Mouse (Mus musculus) neural tube, embryonic 14.5 days (tissue): ENCODE results near the gene Nell2. TPM values are rescaled to one million over a fixed set of nuclear protein-coding genes. Genes with fewer than 3 reads are reported as not detected.

Experiments
- ATAC-seq: fragments of 200-750 bp; cut with Nextera tagmentation; 2 replicates; pipeline ENCODE4 v1.8.0; 2017; ENCODE audit warnings: low read depth, mild to moderate bottlenecking, moderate TSS enrichment, moderate library complexity
- H3K27ac ChIP-seq: fragments of 300-500 bp; sonication (generic); 2 replicates; pipeline ENCODE4 v1.5.1; 2014; ENCODE audit warnings: low read depth, mild to moderate bottlenecking, control low read depth, low read length, moderate library complexity, mixed read lengths
- H3K27me3 ChIP-seq: fragments of 300-500 bp; sonication (generic); 2 replicates; pipeline ENCODE4 v1.6.1; 2014; ENCODE audit warnings: low read length; ENCODE audit not compliant: control insufficient read depth, insufficient read depth
- H3K36me3 ChIP-seq: fragments of 300-500 bp; sonication (generic); 2 replicates; pipeline ENCODE4 v1.6.1; 2014; ENCODE audit warnings: low read length, mixed read lengths; ENCODE audit not compliant: control insufficient read depth, insufficient read depth
- H3K4me1 ChIP-seq: fragments of 300-500 bp; sonication (generic); 2 replicates; pipeline ENCODE4 v1.6.1; 2014; ENCODE audit warnings: low read length; ENCODE audit not compliant: control insufficient read depth, insufficient read depth
- H3K4me2 ChIP-seq: fragments of 300-500 bp; sonication (generic); 2 replicates; pipeline ENCODE4 v1.6.1; 2014; ENCODE audit warnings: mild to moderate bottlenecking, low read depth, low read length, control low read depth
- H3K4me3 ChIP-seq: fragments of 300-500 bp; sonication (generic); 2 replicates; pipeline ENCODE4 v1.5.1; 2014; ENCODE audit warnings: low read depth, low read length, control low read depth, mixed read lengths
- H3K9ac ChIP-seq: fragments of 300-500 bp; sonication (generic); replicated peaks from 2 replicates; pipeline ENCODE4 v1.6.1; 2014; ENCODE audit warnings: low read depth, mild to moderate bottlenecking, control low read depth, low read length, mixed read lengths
- H3K9me3 ChIP-seq: fragments of 300-500 bp; sonication (generic); 2 replicates; pipeline ENCODE4 v1.6.1; 2016; ENCODE audit warnings: low read length; ENCODE audit not compliant: control insufficient read depth
- WGBS: fragments of 180-500 bp; shearing (Covaris S2); extraction: QIAGEN DNeasy Blood & Tissue Kit; methylation state at CpG from one replicate; pipeline ENCODE4 v1.1.7; 2014; 5-methylcytosine and 5-hydroxymethylcytosine counted together
- polyA plus RNA-seq: library from polyadenylated mRNA; unstranded; fragments of >200 nt; fragmentation: Nextera tagmentation; extraction: Ambion mirVana; gene quantifications from 2 replicates; pipeline ENCODE4 v1.2.1, GENCODE M21; 2014

Nell2 gene
- polyA plus RNA-seq, 1 experiment from 2014 or later = 217 TPM

- no peaks in the 10 kb centered on the region for H3K4me1 ChIP-seq
- no peak overlapping the region for H3K9ac ChIP-seq
- no peaks in the 10 kb centered on the region for H3K27me3 ChIP-seq
- no peak overlapping the region for H3K4me3 ChIP-seq
- no peak overlapping the region for H3K4me2 ChIP-seq
- no peaks in the 10 kb centered on the region for H3K36me3 ChIP-seq
- no peak overlapping the region for H3K27ac ChIP-seq
- no peaks in the 10 kb centered on the region for H3K9me3 ChIP-seq
- ATAC-seq = no peak
- 60% methylated on average over 2 of the region's 2 CpGs for WGBS
Measured at GRCm38 (mm10) chr15:95047486-95047885, 480.9 kb downstream of the Nell2 start.

- H3K36me3 ChIP-seq = no peaks in the 10 kb centered on the region
- H3K4me2 ChIP-seq = no peak overlapping the region
- no peak overlapping the region for H3K9ac ChIP-seq
- 56% methylated on average over 8 of the region's 8 CpGs for WGBS
- H3K4me1 ChIP-seq = no peaks in the 10 kb centered on the region
- H3K9me3 ChIP-seq = no peaks in the 10 kb centered on the region
- no peak overlapping the region for H3K27ac ChIP-seq
- no peak for ATAC-seq
- no peaks in the 10 kb centered on the region for H3K27me3 ChIP-seq
- H3K4me3 ChIP-seq = no peak overlapping the region
Measured at GRCm38 (mm10) chr15:95044011-95044410, 484.3 kb downstream of the Nell2 start.

DNA sequence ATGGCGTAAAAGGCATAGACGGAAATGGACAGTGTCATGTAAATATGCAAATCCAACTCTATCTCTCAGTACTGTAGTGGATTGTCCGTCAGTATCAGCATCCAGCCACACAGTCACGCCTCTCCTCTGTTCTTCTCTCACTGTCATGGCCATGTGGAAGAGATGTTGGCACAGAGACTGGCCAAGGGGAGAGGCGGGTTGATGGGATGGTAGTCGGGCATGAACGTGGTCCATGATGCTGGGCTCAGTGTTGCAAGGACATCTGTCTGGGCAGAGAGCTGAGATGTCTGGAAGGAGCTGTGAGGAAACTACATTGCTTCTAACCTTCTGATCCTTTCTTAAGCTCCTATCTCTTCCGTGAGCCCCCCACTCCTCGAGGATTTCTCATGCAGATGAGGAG is 485.9 kb downstream of the Nell2 start:
- Histone ChIP-seq H3K4me3 (no peak overlapping the region), H3K4me1 (no peaks in the 10 kb centered on the region), H3K36me3 (no peaks in the 10 kb centered on the region), H3K4me2 (no peak overlapping the region), H3K9me3 (no peaks in the 10 kb centered on the region), H3K27me3 (no peaks in the 10 kb centered on the region), H3K9ac (no peak overlapping the region), H3K27ac (no peak overlapping the region)
- no peak for ATAC-seq
- WGBS = 84% methylated on average over 9 of the region's 9 CpGs

GRCm38 (mm10) chr15:95029487-95029875 is 498.9 kb downstream of the Nell2 start:
- Histone ChIP-seq H3K27me3 (no peaks in the 10 kb centered on the region), H3K4me3 (no peak overlapping the region), H3K27ac (no peak overlapping the region), H3K9ac (no peak overlapping the region), H3K4me2 (no peak overlapping the region), H3K36me3 (no peaks in the 10 kb centered on the region), H3K4me1 (no peaks in the 10 kb centered on the region), H3K9me3 (no peaks in the 10 kb centered on the region)
- 69% methylated on average over 5 of the region's 5 CpGs for WGBS
- no peak for ATAC-seq

DNA sequence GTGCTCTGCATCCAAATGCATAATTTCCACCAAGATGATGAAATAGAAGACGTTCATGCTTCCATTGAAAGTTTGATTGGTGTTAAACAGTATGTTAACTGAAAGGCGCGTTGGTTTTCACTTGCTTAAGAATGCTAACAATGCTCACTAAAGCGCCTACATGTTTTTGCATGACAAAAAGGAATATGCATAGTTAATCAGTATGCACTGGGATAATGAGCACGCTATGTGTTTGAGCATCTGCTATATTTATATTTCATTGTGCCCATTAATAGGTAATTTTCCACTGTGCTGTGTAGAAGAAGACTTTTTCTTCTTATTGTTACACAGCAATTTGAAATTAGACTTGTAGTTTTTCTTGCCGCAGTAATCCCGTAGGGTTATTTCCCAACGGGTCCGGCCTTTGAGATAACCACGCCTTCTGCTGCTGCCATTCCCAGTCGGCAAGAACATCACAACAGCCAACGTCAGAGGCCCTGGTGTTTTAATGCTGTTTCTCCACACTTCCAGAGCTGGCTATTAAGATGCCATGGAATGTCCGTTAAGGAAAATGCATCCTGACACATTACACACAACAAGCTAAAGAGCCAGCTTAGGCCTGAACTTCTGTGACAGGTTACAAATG is 499.4 kb downstream of the Nell2 start:
- no peak overlapping the region for H3K4me2 ChIP-seq
- no peak overlapping the region for H3K4me3 ChIP-seq
- H3K27ac ChIP-seq = no peak overlapping the region
- no peaks in the 10 kb centered on the region for H3K9me3 ChIP-seq
- 47% methylated on average over 13 of the region's 13 CpGs for WGBS
- ATAC-seq = no peak
- H3K4me1 ChIP-seq = no peaks in the 10 kb centered on the region
- no peaks in the 10 kb centered on the region for H3K36me3 ChIP-seq
- H3K27me3 ChIP-seq = no peaks in the 10 kb centered on the region
- H3K9ac ChIP-seq = no peak overlapping the region

Other genes with a start within 250 kb of the Nell2 start
- 8.9 and 13.7 TPM in 2 replicates for gene Dbx2, start 127.4 kb upstream of the Nell2 start, polyA plus RNA-seq